Mouse (Mus musculus): Measurements from ENCODE around the gene Hc. TPM values are rescaled to one million over a fixed set of nuclear protein-coding genes. Genes with fewer than 3 reads are reported as not detected.

Gene Hc
- polyA plus RNA-seq, 1 experiment from 2014 or later = 0.46 TPM

DNA sequence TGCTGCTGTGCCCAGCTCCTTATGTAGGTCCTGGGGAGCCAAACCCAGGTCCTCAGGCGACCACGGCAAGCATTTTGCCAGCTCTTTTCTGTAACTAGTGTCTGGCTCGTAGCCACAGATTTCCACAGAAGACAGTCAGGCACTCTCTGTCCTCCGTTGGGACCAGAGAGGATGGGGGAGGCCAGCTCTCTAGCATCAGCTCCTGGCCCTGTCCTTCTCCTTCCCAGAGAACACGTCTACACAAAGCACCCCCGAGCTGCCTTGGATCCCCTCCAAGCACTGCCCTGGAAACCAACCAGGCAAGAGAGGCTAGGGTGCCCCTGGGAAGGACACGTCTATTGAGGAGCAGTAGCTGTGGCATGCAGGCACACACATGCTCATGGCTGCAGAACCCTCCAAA, 92.1 kb downstream of the Hc start:
- no peak overlapping the region for H3K9ac ChIP-seq (replicated peaks)
- 0 out of 2 replicates have a peak, but pooled peaks cover 7% of the 10 kb centered on the region for H3K4me1 ChIP-seq
- no peak overlapping the region for H3K27ac ChIP-seq (replicated peaks)
- no peaks in the 10 kb centered on the region for H3K36me3 ChIP-seq
- 0 out of 2 replicates have a peak, but pooled peaks have one; percentile 16 for ATAC-seq (replicated peaks)
- H3K4me3 ChIP-seq = no peak overlapping the region
- no peak overlapping the region for H3K4me2 ChIP-seq (replicated peaks)
- 40% methylated on average over 7 of the region's 7 CpGs for WGBS
- no peaks in the 10 kb centered on the region for H3K27me3 ChIP-seq
- no peaks in the 10 kb centered on the region for H3K9me3 ChIP-seq

DNA sequence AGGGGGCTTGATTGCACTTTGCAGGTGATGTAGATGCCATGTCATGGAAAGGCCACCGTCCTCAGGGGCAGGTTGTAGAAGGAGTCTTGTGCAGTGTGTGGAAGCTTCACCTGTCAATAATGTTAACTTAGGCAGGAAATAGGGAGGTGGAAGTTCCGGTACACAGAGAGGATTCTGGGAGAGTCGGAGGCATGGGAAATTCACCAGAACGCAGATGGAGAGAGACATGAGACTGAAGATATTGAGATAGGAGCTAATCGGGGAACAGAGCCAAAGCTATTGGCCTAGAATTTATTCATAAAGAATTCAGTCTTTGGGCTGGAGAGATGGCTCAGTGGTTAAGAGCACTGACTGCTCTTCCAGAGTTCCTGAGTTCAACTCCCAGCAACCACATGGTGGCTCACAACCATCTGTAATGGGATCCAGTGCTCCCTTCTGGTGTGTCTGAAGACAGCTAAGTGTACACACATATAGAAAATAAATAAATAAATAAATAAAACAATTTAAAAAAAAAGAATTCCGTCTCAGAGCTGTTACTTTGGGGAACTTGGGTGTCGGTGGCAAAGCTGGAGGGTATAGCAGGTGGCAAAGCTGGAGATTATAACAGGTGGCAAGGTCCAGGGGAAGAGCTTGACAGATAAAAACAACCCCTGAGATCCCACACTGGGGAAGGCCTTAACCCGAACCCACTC, 94.8 kb downstream of the Hc start:
- Histone ChIP-seq H3K4me3 (no peak overlapping the region), H3K9ac (replicated peaks) (no peak overlapping the region), H3K4me2 (replicated peaks) (no peak overlapping the region), H3K36me3 (no peaks in the 10 kb centered on the region), H3K4me1 (peaks cover 9% of the 10 kb centered on the region; the same call in 1 of the 2 replicates), H3K9me3 (no peaks in the 10 kb centered on the region), H3K27ac (replicated peaks) (no peak overlapping the region), H3K27me3 (no peaks in the 10 kb centered on the region)
- WGBS = 89% methylated on average over 8 of the region's 8 CpGs
- ATAC-seq (replicated peaks) = no peak

DNA sequence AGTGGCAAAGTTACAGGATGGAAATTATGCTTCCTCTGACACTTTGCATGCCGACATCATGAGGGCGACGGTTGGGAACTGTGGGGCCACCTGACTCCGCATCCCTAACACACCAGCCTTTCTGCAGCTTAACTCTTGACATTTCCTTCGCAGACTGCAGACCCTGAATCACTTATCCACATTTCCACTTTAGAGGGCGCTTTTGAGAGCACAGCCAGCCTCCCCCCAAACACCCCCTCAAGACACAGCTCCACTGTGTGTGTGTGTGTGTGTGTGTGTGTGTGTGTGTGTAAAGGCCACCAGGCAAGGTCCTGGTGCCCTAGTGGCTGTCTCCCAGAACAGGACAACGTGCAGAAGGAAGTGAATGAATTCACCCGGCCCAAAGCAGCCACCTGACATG, 95.4 kb downstream of the Hc start:
- WGBS = 68% methylated on average over 8 of the region's 8 CpGs
- Histone ChIP-seq H3K27ac (replicated peaks) (no peak overlapping the region), H3K9me3 (no peaks in the 10 kb centered on the region), H3K27me3 (no peaks in the 10 kb centered on the region), H3K9ac (replicated peaks) (no peak overlapping the region), H3K4me3 (no peak overlapping the region), H3K4me1 (peaks cover 10% of the 10 kb centered on the region; the same call in 1 of the 2 replicates), H3K4me2 (replicated peaks) (no peak overlapping the region), H3K36me3 (no peaks in the 10 kb centered on the region)
- no peak for ATAC-seq (replicated peaks)

DNA sequence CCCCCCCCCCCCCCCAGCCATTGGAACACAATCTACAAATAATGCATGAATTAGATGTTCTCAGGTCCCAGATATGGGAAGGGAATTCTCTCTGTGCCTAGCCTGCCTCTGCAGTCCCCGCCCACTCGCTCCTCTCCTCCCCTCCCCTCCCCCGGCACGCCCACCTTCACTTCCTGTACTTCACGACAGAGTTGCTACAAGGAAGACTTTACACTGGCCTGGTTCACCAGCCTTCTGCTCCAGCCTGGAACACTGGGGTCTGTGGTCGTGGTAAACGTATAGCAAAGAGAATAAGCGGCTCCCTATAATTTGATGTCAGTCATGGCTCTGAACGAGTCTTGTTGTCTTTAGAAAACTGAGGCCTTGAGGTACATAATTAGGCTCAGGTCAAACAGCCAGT, 95.9 kb downstream of the Hc start:
- Histone ChIP-seq H3K4me2 (replicated peaks) (no peak overlapping the region), H3K27ac (replicated peaks) (no peak overlapping the region), H3K4me3 (no peak overlapping the region), H3K27me3 (no peaks in the 10 kb centered on the region), H3K9me3 (no peaks in the 10 kb centered on the region), H3K4me1 (peaks cover 10% of the 10 kb centered on the region; the same call in 1 of the 2 replicates), H3K9ac (replicated peaks) (no peak overlapping the region), H3K36me3 (no peaks in the 10 kb centered on the region)
- ATAC-seq (replicated peaks) = no peak
- 39% methylated on average over 9 of the region's 9 CpGs for WGBS

DNA sequence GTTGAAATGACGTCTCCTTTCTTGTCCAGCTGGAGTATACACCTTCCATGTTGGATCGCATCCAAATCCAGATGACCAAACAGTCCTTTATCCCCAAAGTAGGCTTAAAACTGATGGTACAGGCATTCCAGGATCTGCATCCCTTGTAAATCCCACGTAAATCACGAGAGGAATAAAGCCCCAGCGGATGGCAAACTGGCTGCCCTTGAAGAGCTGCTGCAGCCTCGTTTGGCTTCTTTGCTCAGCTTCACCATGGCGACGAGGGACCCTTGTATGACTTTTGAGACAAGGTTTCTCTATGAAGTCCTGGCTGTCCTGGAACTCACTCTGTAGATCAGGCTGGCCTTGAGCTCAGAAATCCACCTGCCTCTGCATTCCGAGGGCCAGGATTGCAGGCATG, 96.6 kb downstream of the Hc start:
- no peak for ATAC-seq (replicated peaks)
- Histone ChIP-seq H3K36me3 (no peaks in the 10 kb centered on the region), H3K27me3 (no peaks in the 10 kb centered on the region), H3K4me1 (peaks cover 8% of the 10 kb centered on the region; the same call in 1 of the 2 replicates), H3K27ac (replicated peaks) (no peak overlapping the region), H3K4me3 (no peak overlapping the region), H3K4me2 (replicated peaks) (no peak overlapping the region), H3K9ac (replicated peaks) (no peak overlapping the region), H3K9me3 (no peaks in the 10 kb centered on the region)
- WGBS = 61% methylated on average over 9 of the region's 9 CpGs

DNA sequence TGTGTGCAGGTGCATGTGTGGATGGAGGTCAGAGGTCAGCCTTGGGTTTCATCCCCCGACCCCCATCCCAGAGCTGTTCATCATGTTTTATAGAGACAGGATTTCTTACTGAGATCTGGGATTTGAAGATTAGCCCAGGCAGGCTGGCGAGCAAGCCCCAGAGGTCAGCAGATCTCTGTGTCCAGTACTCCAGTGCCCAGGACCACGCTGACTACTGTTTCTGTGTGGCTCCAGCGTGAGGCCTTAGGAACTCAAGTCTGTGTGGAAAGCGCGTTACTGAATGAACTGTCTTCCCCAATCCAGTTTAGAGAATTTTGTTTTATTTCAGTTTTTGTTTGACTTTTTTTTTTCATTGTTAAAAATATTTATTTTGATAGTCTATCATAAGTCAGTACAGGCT, 97.0 kb downstream of the Hc start:
- H3K9me3 ChIP-seq = no peaks in the 10 kb centered on the region
- no peaks in the 10 kb centered on the region for H3K27me3 ChIP-seq
- WGBS = 91% methylated on average over 6 of the region's 6 CpGs
- H3K9ac ChIP-seq (replicated peaks) = no peak overlapping the region
- peaks cover 3% of the 10 kb centered on the region; the same call in 1 of the 2 replicates for H3K4me1 ChIP-seq
- H3K27ac ChIP-seq (replicated peaks) = no peak overlapping the region
- no peak for ATAC-seq (replicated peaks)
- H3K36me3 ChIP-seq = no peaks in the 10 kb centered on the region
- H3K4me3 ChIP-seq = no peak overlapping the region
- H3K4me2 ChIP-seq (replicated peaks) = no peak overlapping the region

DNA sequence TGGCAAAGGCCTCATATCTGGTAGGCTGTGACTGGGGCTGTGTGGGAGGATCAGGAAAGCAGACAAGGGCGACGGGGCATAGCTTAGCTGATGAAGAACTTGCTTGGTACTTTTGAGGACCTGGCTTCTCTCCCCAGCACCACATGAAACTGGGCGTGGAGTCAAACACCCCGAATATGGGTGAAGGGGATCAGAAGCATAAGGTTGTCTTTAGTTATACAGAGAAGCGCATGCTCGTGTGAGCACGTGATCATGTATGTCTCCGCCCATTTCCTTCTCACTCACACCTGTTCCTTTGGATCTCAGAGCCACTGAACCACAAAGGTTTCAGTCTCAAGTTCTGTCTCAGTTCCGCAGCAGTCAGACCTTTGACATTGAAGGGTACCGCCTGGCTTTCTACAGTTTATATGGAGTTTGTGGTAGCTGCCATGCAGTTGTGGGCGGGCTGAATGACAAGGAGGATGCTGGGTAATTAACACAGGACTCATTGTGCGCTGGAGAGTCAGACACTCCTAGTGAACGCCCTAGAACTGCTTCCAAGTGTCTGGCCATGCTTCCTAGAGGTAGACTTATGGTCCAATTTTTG, 97.8 kb downstream of the Hc start:
- WGBS = 85% methylated on average over 13 of the region's 13 CpGs
- H3K27me3 ChIP-seq = no peaks in the 10 kb centered on the region
- no peaks in the 10 kb centered on the region for H3K36me3 ChIP-seq
- no peak overlapping the region for H3K4me2 ChIP-seq (replicated peaks)
- no peaks in the 10 kb centered on the region for H3K9me3 ChIP-seq
- H3K9ac ChIP-seq (replicated peaks) = no peak overlapping the region
- no peak overlapping the region for H3K4me3 ChIP-seq
- no peak for ATAC-seq (replicated peaks)
- H3K4me1 ChIP-seq = peaks cover 3% of the 10 kb centered on the region; the same call in 1 of the 2 replicates
- H3K27ac ChIP-seq (replicated peaks) = no peak overlapping the region

DNA sequence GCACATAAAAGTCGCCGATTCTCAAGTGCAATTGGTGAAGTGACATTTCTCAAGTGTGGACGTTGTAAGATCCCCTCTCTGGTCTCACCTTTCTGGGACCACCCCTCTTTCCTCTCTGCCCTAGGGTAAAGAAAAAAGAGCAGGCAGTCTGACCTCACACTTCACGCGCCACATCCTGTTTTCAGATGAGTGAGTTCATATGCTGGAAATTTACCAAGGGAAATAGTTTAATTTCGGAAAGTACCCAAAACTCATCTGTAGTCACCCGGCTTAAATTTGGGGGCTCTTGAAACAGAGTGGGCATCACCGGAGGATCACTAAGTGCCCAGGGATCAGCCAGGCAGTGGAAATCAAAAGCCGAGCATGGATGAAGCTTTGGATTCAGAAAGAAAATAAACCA, 98.3 kb downstream of the Hc start:
- H3K4me2 ChIP-seq (replicated peaks) = no peak overlapping the region
- H3K4me3 ChIP-seq = no peak overlapping the region
- WGBS = 91% methylated on average over 9 of the region's 9 CpGs
- peaks cover 3% of the 10 kb centered on the region; the same call in 1 of the 2 replicates for H3K4me1 ChIP-seq
- no peaks in the 10 kb centered on the region for H3K9me3 ChIP-seq
- no peaks in the 10 kb centered on the region for H3K36me3 ChIP-seq
- no peaks in the 10 kb centered on the region for H3K27me3 ChIP-seq
- no peak overlapping the region for H3K27ac ChIP-seq (replicated peaks)
- no peak overlapping the region for H3K9ac ChIP-seq (replicated peaks)
- no peak for ATAC-seq (replicated peaks)

DNA sequence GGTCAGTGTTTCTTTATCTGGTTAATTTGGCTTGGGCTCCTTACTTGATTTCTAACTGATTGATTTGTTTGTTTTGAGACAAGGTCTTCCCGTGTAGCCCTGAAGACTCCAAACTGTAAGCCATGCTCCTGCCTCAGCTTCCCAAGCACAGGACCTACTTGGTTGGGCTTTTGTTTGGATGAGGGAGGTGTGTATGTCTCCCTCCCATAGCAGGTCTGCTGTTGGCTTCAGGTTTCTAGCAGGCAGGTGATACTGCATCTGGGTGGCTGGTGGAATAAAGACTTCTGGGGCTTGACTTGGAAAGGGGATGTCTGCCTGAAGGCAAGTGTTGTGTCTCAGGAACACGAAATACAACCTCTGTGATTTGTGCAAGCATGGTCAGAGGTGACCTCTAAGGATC, 99.0 kb downstream of the Hc start:
- H3K4me2 ChIP-seq (replicated peaks) = no peak overlapping the region
- 93% methylated on average over 2 of the region's 2 CpGs for WGBS
- no peak overlapping the region for H3K27ac ChIP-seq (replicated peaks)
- no peaks in the 10 kb centered on the region for H3K36me3 ChIP-seq
- no peaks in the 10 kb centered on the region for H3K27me3 ChIP-seq
- H3K9me3 ChIP-seq = no peaks in the 10 kb centered on the region
- ATAC-seq (replicated peaks) = no peak
- peaks cover 3% of the 10 kb centered on the region; the same call in 1 of the 2 replicates for H3K4me1 ChIP-seq
- no peak overlapping the region for H3K4me3 ChIP-seq
- no peak overlapping the region for H3K9ac ChIP-seq (replicated peaks)

DNA sequence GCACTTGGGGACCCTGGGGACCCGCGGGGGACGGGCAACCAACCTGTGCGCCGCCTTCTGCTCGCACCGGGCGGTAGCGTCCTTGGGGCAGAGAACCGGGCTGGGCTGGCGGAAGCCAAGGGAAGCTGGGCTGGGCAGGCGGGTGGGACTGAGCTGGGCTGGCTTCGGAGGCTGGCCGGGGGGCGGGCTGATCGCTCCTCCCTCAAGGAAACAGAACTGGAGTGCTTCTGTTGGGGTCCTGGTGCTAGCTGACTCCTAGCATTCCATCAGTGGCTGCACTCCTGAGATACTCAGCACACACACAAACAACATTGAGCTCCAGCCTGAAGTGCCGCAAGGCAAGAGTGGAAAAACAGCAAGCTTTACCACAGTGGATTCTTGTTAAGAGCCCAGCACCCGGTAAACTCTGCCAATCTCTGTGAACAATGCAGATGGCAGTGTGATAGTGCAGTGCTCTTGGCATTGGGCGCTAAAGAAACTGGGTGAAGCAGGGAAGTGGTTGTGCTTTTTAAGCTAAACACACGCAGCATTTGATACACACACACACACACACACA, 99.7 kb downstream of the Hc start, which contains the start of gene Traf1:
Gene Traf1, minus strand, starts transcription at position 292 of the 556 bp plus-strand sequence.
- no peaks in the 10 kb centered on the region for H3K9me3 ChIP-seq
- H3K4me1 ChIP-seq = peaks cover 3% of the 10 kb centered on the region; the same call in 1 of the 2 replicates
- H3K9ac ChIP-seq (replicated peaks) = no peak within 1 kb of the TSS
- 13% methylated on average over 20 of the region's 20 CpGs for WGBS
- H3K4me2 ChIP-seq (replicated peaks) = peak within 1 kb of the TSS; percentile 23; the same call in 1 of the 2 replicates
- no peak within 1 kb of the TSS for H3K27ac ChIP-seq (replicated peaks)
- H3K4me3 ChIP-seq = no peak within 1 kb of the TSS
- H3K27me3 ChIP-seq = no peaks in the 10 kb centered on the region
- H3K36me3 ChIP-seq = no peaks in the 10 kb centered on the region
- no peak for ATAC-seq (replicated peaks)

DNA sequence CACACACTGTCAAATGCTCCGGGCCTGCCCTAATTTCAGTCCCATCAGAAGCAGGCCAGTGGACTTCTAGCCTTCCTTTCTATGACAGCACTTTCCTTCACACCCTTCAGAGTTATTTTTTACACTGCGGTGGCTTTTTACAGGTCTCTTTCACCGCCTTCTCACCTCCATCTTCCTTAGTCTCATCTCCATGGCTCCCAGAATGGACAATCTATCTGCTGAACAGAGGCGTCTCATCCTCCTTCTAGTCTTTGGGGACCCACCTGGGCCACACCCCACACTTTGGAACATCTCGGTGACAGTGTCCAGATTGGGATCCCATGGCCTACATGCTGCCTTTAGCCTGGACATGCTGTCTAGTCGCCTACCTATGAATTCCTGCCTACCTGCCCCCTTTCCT, 100.3 kb downstream of the Hc start:
- H3K4me2 ChIP-seq (replicated peaks) = peak overlapping the region; percentile 23; the same call in 1 of the 2 replicates
- H3K27ac ChIP-seq (replicated peaks) = no peak overlapping the region
- WGBS = 78% methylated on average over 6 of the region's 6 CpGs
- ATAC-seq (replicated peaks) = no peak
- H3K36me3 ChIP-seq = no peaks in the 10 kb centered on the region
- H3K27me3 ChIP-seq = no peaks in the 10 kb centered on the region
- no peak overlapping the region for H3K9ac ChIP-seq (replicated peaks)
- no peak overlapping the region for H3K4me3 ChIP-seq
- H3K9me3 ChIP-seq = no peaks in the 10 kb centered on the region
- H3K4me1 ChIP-seq = peaks cover 3% of the 10 kb centered on the region; the same call in 1 of the 2 replicates

DNA sequence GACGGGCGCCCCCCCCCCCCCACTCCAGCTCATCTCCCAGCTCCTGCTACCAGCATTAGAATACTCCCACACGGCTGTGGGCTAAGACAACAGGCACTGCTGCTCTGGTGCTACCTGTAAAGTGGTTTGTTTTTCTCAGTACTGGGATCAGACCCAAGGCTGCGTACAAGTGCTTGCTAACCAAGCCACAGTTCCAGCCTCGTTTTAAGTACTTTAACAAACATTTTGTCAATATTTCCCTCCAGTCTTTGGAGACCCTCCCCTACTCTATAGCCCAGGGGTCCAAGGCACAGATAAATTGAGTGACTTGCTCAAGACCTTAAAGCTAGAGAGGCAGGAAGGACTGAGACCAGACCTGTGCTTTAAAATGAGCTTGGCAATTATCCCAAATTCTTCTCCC, 100.8 kb downstream of the Hc start:
- no peak overlapping the region for H3K4me3 ChIP-seq

More for the DNA sequence above, 100.8 kb downstream of the Hc start:
- WGBS = 86% methylated on average over 5 of the region's 5 CpGs
- Histone ChIP-seq H3K27me3 (no peaks in the 10 kb centered on the region), H3K36me3 (no peaks in the 10 kb centered on the region), H3K4me2 (replicated peaks) (no peak overlapping the region), H3K9ac (replicated peaks) (no peak overlapping the region), H3K9me3 (no peaks in the 10 kb centered on the region), H3K4me1 (peaks cover 3% of the 10 kb centered on the region; the same call in 1 of the 2 replicates), H3K27ac (replicated peaks) (no peak overlapping the region)
- no peak for ATAC-seq (replicated peaks)
